Mouse (Mus musculus) lung, postnatal 14 days (tissue): ENCODE measurements around the gene Abca3.
A peak's percentile ranks its signal among the peaks of the same experiment; 100 is the strongest.
"Not testable (repeated sequence)": the region's sequence is repeated elsewhere in the genome, so short reads cannot be mapped to it uniquely, and the experiment has no call there.

Source experiments
- DNase-seq: peaks from one replicate; pipeline ENCODE4 v3.0.0; 2021

Gene Abca3

DNA sequence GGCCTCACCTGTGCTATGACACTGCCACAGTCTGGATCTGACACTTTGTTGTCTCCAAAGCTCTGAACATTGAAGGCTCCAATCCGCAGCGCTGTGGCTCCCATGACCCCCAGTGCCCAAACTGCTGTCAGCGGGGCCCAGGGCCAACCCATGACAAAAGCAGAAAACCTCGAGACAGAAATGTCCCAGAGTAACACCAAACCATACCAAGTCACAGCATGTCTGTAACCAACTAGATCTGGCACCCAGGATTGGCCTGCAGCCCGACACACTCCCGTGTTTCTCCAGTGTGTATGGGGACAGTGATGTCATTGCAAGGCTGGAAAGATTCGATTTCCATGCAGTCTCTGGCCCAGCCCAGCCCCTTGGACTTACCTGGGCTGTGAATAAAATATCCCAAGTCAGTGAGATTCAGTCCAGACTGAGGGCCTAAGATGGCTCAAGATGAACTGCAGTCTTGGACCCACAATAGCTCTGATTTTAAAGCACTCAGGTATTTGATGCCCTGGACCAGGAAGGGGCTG, 90.9 kb downstream of the Abca3 start, which contains the start of gene Dnase1l2:
Gene Dnase1l2 (minus strand): TSS at position 474 of the 524 bp plus-strand sequence.
- no peak for DNase-seq

DNA sequence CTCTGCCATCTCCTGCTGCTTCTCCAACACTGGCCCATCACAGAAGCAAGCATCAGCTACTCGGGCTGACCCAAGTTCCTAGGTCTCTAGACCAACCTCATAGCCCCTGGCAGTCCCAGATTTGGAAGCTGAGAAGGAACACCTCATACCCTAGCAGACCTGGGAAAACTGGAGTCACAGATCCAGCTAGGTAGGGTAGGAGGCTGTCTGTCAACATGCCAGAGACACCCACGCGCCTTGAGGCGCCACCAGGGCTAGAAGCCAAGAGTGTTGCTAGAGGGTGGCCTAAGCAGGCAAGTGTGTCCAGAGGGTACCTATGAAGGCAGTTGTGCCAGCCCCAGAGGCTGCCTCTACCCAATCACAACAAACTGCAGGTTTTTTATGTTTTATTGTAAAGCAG, 91.7 kb downstream of the Abca3 start:
- DNase-seq, result no peak

DNA sequence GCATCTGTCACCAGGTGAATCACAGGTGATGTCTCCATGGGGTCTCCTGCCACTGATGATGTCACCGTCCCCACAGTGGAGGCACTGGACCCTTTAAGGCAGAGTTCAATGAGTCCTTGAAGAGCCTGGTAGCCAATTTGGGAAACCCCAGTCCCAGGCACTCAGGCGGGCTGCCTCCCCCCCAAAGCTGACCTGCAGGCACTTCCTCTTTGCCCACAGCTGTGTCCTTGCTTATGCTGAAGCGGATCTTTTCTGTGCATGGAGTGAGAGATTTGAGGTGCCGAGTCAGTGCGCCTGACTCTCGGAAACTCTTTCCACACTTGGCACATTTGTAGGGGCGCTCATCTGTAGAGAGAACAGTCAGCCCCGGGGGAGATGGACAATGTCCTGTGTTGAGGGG, 94.8 kb downstream of the Abca3 start:
- DNase-seq, result no peak

DNA sequence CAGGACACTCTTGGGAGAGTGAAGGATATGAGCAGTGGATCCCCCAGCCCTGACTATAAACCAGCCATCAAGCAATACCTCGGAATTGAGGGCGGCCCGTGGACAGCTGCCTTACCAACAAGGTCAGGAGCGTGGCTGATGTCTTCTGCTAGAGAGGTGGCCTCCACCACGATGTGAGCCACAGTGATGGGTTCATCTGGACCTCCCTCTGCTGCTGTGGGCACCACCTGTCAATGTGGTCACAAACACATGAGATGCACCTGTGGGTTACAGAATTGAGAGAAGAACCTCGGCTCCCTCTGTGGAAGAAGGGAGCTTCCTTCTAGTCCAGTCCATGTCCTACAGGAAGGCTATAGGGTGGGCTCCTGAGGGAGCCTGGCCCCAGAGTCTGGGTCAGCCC, 97.8 kb downstream of the Abca3 start:
- no peak for DNase-seq

DNA sequence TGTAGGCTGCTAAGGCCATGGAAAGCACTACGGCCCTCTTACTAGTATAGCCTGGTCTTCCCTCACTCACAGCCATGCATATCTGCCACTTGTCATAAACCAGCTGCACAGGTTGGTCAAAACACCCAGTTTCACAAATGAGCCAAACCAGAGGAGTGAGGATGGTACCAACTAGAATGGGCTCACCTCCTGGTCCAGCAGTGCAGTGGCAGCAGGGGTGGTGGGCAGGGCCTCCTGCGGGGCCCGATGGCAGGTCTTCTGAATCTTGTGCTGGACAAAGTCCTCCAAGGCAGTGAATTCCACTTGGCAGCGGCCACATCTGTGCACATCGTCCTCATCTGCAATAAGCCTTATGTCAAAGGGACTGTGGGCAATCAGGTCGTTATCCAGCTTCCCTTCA, 99.5 kb downstream of the Abca3 start:
- DNase-seq, result no peak

DNA sequence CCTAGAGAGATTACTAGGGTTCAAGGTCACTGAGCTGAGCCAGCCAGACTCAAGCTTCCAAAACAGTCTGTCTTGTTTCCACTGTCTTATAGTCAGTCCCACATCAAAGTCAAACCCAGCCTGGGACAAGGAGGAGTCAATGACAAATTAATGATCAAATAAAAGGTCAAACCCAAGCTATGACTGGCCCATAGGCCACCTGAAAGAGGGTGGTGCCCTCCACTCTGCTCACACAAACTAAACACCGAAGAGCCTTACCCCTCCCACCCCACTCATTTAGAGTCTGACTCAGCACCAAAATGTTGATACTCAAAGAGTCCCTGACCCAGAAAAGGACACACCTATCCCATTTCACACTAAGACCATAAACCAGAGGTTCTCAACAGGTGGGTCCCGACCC, 101.6 kb downstream of the Abca3 start:
- no peak for DNase-seq

DNA sequence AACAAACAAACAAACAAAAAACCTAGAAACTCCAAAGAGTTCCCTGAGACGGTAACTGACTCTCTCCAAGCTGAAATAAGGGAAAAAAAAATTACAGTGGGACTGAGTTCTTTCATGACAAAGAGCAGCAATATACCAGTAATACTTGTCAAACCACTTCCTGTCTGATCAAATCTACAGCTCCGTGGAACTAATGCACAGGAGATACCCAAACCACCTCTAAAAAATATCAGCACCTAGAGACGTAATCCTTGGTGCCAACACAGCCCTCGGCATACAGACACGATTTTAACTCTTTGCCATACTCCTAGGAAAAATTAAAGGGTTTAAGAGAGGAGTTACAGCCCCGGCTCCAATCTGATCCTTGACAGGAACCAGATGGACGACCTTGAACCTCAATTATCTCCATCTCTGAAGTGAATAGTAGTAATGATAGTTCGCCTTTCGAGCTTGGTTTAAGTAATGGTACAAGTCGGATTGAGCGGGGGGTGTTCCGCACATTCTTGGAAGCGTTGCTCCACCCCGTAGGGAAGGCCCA, 102.5 kb downstream of the Abca3 start:
- DNase-seq, result no peak

DNA sequence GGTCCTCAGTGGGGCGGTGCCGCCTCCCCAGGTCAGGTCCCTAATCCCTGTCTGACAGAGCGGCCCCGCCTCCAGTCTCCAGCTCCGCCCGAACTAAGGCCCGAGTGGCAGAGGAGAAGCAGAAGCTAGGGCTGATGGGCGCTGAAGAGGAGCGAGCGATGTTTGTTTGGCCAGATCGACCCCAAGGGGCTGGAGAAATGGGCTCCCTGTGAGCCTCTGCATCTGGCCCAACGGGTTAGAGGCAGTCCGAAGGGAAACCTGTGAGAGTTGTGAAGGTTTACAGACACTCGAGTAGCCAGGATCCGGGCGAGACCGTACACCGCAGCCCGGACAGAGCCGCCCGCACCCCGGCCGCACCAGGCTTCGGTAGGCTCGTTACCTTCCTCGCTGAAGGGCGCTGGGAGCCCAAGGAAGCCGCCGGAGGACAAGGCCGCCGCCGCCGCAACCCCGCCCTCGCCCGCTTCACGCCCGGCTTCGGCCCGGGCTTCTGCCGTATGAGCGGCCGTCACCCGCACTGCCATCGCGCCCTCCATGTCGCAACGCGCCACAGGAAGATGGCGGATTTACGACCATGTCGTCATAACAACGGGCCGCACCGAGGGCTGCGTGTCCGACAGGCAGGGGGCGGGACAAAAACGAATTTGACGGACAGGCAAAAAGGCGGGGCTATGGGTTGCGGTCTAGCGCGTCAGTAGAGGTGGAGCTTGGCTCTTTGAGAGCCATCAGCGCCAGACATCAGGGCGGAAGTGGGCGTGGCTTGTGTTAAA, 103.2 kb downstream of the Abca3 start:
- peak; percentile 100 for DNase-seq

DNA sequence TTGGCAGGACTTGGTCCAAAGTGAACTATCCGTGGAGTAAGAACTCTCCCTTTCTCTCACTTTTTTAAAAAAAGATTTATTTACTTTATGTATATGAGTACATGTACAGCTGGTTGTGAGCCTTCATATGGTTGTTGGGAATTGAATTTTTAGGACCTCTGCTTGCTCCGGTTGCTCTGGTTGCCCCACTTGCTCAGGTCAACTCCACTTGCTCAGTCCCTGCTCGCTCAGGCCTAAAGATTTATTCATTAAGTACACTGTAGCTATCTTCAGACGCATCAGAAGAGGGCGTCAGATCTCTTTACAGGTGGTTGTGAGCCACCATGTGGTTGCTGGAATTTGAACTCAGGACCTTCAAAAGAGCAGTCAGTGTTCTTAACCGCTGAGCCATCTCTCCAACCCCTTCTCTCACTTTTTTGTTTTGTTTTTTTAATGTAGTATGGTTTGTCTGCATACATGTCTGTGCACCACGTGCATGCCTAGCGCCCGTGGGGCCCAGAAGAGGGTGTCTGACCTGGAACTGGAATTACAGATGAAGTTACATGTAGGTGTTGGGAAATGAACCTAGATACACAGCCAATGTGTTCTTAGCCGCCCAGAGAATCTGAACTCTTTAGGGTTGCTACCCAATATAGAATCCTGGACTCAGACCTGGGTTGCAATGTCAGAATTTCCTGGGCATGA, 103.9 kb downstream of the Abca3 start:
- DNase-seq, result not testable (repeated sequence)
